Mouse (Mus musculus) 3134 (cell line): ENCODE results near the gene Rnf224.

ENCODE experiments used
- DNase-seq: peaks from one replicate; pipeline ENCODE4 v3.0.0-alpha.2; 2011; ENCODE audit warnings: low spot score; ENCODE audit not compliant: insufficient read length; ENCODE audit errors: extremely low read depth

The Rnf224 gene

DNA sequence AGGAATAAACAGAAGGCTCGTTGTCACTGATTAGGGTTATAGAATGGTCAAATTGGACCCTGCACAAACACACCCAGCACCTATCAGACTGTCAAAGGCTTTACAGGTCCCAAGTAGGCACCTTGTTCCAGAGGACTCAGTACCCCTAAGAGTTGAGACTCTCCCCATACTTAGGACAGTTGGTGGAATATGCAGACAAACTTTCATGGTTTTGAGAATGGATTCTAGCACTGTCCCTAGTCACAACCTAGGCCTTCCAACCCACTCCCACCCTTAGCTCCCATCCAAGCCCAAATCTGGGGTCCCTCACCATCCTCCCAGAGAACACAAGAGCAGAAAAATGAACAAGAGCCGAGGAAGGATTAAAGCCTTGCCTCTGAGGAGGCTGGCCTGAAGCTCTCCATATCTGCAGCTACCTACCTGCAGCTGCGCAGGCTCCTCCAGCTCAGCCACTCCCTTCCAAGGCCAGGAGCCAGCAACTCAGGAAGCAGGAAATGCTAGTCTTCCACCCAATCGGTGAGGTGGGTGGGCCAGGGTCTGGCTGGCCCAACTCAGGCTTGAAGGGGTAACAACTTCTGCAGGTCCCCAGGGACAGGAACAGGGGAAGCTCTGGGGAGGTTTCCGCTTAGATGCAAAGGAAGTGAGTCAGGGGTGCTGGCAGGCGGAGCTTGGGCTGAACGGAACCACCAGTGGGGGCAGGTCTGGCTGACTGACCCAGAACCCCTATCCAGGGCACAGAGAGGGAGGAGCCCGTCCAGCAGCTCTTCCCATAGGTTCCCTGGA, 40.2 kb downstream of the Rnf224 start, which contains the start of gene Tor4a:
Tor4a (minus strand) TSS at position 715 of the 783 bp plus-strand sequence.
- peak; percentile 89 for DNase-seq

DNA sequence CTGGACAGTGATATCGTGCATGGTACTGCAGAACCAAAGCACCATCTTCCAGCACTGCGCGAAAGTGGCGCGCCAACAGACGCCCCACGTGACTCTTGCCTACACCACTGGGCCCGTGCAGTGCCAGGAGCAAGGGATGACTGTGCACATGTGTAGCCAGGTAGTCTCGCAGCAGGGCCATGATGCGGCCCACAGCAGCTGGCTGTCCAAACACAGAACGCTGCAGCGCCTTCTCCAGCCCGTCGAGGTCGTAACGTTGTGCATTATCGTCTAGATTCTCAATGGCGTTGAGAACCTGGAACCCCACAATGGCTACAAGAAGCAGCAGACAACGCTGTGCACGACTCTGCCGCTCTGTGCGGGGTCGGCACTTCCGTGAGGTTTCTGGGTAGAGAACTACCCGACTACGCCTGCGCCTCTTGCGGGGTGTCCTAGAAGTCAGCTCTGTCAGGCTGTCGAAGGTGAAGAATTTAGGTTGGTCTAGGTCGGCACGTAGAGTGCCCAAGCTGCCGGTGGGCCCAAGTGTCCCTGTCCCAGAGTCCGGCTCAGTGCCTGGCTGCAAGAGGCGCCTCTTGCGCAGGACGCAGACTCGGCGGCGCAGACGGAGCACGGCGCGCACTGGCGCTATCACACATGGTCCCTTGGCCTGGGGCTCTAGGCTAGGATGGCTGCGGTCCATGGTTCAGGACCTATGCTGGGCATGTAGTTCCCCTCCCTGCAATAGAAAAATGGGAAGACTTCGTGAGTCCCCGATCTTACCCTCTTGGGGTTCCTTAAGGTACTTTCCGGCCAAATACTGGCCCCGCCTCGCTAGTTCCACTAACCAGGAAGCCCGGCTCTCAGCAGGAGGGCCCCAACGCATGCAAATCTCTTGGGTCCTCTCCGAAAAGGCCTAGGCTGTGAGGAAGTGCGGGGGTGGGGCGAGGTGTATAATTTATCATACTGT, 41.1 kb downstream of the Rnf224 start:
- DNase-seq = peak; percentile 60

DNA sequence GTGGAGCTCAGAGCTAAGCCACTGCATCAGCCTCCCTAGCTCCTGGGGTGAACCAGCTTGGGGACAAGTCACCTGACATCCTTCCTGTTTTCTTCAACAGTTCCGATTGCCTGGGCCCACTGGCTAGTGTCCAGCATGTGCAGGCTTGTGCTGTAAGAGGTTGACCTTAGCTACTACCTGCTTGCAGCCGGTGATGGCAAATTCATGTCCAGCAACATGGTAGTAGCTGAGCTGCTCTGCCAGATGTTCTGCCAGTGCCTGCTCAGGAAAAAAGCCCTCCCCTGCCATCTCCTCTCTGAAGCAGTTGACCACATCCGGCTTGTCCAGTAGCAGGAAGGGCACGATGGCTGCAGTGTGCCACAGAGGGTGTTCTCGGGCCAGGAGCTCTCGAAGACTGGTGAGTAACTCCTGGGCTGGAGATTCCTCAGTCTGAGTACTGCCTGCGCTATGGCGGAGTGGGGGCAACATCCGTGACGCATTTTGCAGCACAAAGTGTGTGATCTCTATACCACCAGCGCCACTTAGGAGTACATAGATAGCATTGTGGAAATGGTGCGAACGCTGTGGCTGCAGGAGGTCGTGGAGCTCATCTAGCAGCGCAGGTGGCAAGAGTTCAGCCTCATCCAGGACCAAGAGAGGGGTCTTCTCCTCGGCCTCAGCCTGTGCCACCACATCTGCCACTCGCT, 42.0 kb downstream of the Rnf224 start:
- DNase-seq = peak; percentile 65

DNA sequence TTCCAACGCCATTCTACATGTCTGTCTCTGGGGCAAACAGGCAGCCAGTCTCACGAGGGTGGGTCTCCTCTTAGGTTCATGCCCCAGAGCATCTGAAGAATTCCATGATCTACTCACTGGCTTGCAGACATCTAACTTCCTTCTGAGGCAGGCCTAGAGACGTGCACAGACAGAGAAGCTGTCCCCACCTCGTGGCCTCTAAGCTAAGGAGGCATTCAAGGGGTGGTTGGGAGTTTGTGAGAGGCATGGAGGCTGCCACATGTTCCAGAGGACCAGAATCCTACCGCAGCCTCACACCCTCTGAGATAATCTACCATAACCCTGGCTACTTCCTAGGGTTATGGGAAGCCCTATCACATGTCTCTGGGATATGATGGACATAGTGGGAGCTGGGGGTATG, 42.6 kb downstream of the Rnf224 start:
- no peak for DNase-seq

DNA sequence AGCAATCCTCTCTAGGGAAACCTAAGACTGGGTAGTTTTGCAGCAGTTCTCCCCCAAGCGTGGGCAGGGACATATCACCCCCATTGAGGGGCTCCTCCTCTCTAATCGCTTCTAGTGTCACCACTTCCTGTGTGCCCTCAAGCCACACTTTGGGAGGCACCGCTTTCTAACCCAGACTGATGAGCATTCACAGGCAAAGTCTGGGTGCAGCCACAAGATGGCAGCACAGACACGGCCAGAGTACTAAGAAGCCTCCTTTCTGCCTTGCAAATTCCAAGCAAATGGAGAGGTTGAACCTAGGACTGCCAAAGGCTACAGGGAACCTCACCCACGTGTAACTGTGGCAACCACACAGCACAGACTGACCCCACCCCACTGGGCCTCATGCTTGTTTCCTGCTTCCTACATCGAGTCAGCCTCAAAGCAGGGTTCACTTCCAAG, 43.2 kb downstream of the Rnf224 start:
- peak; percentile 71 for DNase-seq

DNA sequence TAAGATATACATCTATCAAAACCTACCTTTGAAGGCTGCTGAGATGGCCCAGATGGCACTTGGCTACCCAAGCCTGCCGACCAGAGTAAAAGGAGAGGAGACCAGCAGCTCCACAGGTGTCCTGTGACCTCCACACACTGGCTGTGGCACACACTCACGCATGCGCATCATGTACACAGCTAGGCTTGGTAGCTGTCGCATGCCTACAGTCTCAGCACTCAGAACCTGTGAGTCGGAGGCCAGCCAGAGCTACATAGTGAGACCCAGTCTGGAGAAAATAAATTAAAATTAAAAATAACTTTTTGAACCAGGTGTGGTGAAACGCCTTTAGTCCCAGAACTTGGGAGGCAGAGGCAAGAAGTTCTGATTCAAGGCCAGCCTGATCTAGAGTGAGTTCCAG, 48.7 kb downstream of the Rnf224 start:
- no peak for DNase-seq

DNA sequence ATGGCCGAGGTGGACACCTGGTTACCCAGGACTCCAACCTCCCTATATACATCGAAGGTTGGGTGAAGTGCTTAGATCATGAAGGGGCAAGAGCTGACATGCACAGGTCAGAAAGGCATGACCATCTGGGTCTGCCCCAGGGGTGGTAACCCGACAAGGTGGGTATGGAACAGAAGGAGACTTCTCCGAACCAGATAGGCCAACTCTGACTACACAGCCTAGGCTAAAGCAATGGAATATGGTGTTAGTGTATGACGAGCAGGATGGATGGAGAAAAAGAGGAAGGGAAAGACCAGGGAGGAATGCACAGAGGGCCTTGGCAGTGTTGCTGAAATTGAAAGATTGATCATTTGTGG, 50.0 kb downstream of the Rnf224 start:
- no peak for DNase-seq

DNA sequence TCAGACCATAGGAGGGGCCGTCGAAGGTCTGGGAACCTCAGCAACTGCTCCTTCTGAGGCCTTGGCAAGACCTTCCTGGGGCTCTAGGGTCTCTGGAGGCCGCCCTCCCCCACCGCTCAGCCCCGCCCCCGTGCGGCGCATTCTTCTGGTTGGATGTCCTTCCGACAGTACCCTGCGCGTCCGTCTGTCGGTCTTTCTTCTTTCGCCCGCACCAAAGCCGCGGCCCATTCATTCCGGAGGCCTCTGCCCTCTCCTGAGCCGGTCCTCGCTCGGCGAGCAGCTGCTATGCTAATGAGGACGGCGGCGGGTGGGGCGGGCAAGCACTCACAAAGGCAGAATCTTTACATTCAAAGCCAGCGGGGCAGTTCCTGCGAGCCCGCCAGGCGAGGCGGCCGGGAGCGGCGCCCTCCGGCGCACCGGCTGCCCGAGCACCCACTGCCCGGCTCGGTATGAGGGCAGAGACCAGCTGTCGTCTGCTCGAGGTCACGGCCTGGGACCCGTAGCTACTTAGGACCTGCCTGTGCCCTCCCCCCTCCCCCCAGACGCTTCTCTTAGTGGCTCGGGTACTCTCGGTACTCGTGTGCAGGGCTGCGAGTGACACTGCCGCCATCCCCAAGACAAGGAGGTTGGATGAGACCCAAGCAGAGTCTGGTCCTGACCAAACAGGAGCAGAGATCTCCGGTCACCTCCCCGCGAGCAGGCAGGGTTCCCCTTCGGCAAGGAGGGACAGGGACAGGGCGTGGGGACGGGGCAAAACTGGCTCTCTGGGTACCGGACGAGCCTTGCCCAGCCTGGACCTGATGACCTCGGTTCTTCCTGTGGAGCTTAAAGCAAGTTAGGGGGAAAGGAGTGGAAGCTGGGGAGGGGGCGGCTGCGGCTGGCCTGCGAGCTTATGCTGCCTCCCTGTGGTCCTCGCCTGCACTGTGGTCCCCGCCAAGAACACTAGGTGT, 50.7 kb downstream of the Rnf224 start:
- peak; percentile 11 for DNase-seq

DNA sequence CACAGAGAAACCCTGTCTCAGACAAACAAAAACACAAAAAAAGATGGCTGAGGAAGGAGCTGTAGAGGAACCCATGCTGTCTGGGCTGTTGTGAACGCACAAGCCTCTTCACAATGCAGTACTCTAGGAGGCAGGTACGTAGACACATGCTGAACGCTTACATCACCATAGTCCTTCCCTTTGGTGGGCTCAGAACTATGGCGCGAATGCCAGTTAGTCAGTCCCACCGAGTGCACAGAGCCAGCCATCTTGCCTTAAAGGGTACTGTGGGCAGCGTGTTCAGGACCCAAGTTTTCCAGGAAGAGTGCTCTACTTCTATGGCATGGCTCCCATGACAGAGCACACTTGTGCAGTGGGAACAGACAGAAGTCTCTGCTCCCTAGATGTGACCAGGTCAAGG, 52.1 kb downstream of the Rnf224 start:
- no peak for DNase-seq
